9 mouse cellular contexts compared by ENCODE assay signal in the genomic region with DNA sequence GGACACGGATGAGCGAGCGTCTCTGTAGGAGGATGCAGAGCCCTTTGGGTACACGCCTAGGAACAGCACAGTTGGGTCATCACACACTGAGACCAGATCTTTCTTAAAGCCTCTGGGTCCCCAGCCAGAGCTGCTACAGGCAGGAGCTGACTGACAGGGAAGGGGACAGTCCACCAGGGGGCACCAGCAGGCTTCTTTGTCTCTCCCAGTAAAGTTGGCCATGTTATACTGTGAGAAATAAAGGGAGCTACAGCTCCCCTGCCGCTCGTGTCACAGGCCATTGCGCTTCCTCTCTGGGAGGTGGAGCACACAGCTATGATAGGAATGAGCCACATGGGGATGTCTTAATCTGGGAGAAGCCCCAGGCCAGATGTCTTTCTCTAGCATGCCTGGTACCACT. TPM values are rescaled to one million over a fixed set of nuclear protein-coding genes. Genes with fewer than 3 reads are reported as not detected.
DNase-seq lines count a peak whose midpoint lies in the region; ATAC-seq and TF ChIP-seq lines count a peak whose summit lies in the region.
"Had no signal": no experiment of that assay in that cellular context is flagged by ENCODE, and none has a peak within 500 bp of the region (broad histone marks: within the 10 kb centered on the region; RNA-seq: fewer than 3 reads in every experiment).

No protein-coding gene starts in this region.

- H3K9me3 ChIP-seq in hindbrain, embryonic 14.5 days (ENCODE audit: control insufficient read depth, low read length), result no peaks in the 10 kb centered on the region

- POLR2A ChIA-PET in Patski (lab: Charles Lee), result interaction anchor here (1.2 to 1.5 kb wide), 3 partner anchors 10 to 204 kb away, joined by 3 to 5 read pairs (median 3); no protein-coding TSS in a partner anchor

- peak; percentile 93 for DNase-seq in Patski (ENCODE audit: low read depth, low spot score)
- DNase-seq in cerebellum, postnatal 14 days, result peak; percentile 96 to 98
- peak; percentile 88 to 90 for DNase-seq in frontal cortex, postnatal 36 days (ENCODE audit: low spot score in 2 of 2)
- peak; percentile 93 for DNase-seq in hindbrain, embryonic 14.5 days (ENCODE audit: low spot score)
- DNase-seq in left cerebral cortex, adult 11 months (ENCODE audit: low spot score), result peak; percentile 72
- peak; percentile 76 to 78 for DNase-seq in right cerebral cortex, postnatal 36 days (ENCODE audit: low spot score in 2 of 2)
- DNase-seq in urinary bladder, postnatal 4 days (ENCODE audit: low spot score in 2 of 2), result peak; percentile 80 to 90

- no peak overlapping the region for H3K4me2 ChIP-seq in hindbrain, embryonic 14.5 days (replicated peaks)

- no peak overlapping the region for H3K4me3 ChIP-seq in hindbrain, embryonic 14.5 days (replicated peaks; ENCODE audit: low read length)
- H3K4me3 ChIP-seq: myocyte had no signal

- no peaks in the 10 kb centered on the region for H3K27me3 ChIP-seq in Patski
- H3K27me3 ChIP-seq in hindbrain, embryonic 14.5 days (ENCODE audit: control insufficient read depth, insufficient read depth, low read length), result no peaks in the 10 kb centered on the region

- CTCF ChIA-PET in Patski (lab: Charles Lee), result interaction anchor here (0.6 to 7.7 kb wide), 32 partner anchors 10 to 593 kb away, joined by 3 to 118 read pairs (median 4); no protein-coding TSS in a partner anchor

- H3K27ac ChIP-seq in hindbrain, embryonic 14.5 days, result 0 out of 2 replicates have a peak overlapping the region, but pooled peaks have one; percentile 60

- in situ Hi-C loops in Patski (cut with MboI; ENCODE audit: low pct_unique_long_range_greater_than_20kb), result loop anchor here (25.0 kb wide), 1 partner anchor 445 kb away; no protein-coding TSS in a partner anchor

- 8% methylated on average over 7 of the region's 7 CpGs for WGBS in hindbrain, embryonic 14.5 days

- peak; percentile 94 for ATAC-seq in Patski
- peak; percentile 85 for ATAC-seq in hindbrain, embryonic 14.5 days (ENCODE audit: low FRiP score)
- peak; percentile 84 for ATAC-seq in megakaryocyte progenitor cell, adult 5-6 weeks (replicated peaks; ENCODE audit: poor library complexity)

- 0 out of 2 replicates have a peak overlapping the region, but pooled peaks have one; percentile 14 for H3K9ac ChIP-seq in hindbrain, embryonic 14.5 days

- peaks cover 12% of the 10 kb centered on the region for H3K4me1 ChIP-seq in hindbrain, embryonic 14.5 days (replicated peaks; ENCODE audit: control insufficient read depth, insufficient read depth, low read length)

- H3K36me3 ChIP-seq in hindbrain, embryonic 14.5 days (replicated peaks; ENCODE audit: control insufficient read depth, insufficient read depth), result peaks cover 5% of the 10 kb centered on the region; the same call in 1 of the 2 replicates

- TF ChIP-seq CTCF in Patski (IDR thresholded peaks at IDR 0.05), result no peak

RNA-seq across cellular contexts. Expression of a gene that starts 29.7 kb away (rescaled TPM):
- polyA plus RNA-seq in Patski (2021), result 37.9 TPM
- polyA plus RNA-seq in hindbrain, embryonic 14.5 days (2014; fragmentation: Nextera tagmentation; extraction: Ambion mirVana), result 99.4 and 106 TPM in 2 replicates
- total RNA-seq in megakaryocyte progenitor cell, adult 5-6 weeks (2015), result 2.2 and 2.4 TPM in 2 replicates
- total RNA-seq in megakaryocyte progenitor cell, adult 5-6 weeks (2017), result 1.00 and 1.8 TPM in 2 replicates
